Mouse (Mus musculus): ENCODE data around the gene Abhd4. TPM values are rescaled to one million over a fixed set of nuclear protein-coding genes. Genes with fewer than 3 reads are reported as not detected.

Gene Abhd4
- polyA plus RNA-seq, 1 experiment from 2014 or later: 36.6 TPM

- WGBS: 63% methylated on average over 2 of the region's 2 CpGs
- Histone ChIP-seq H3K4me3 (no peak overlapping the region), H3K4me1 (0 out of 2 replicates have a peak, but pooled peaks cover 2% of the 10 kb centered on the region), H3K27ac (replicated peaks) (no peak overlapping the region), H3K9ac (replicated peaks) (no peak overlapping the region), H3K9me3 (no peaks in the 10 kb centered on the region), H3K4me2 (replicated peaks) (no peak overlapping the region), H3K27me3 (no peaks in the 10 kb centered on the region), H3K36me3 (no peaks in the 10 kb centered on the region)
- ATAC-seq (ENCODE audit: low FRiP score, low read depth): no peak
These were observed 40.3 kb upstream of the Abhd4 start for GRCm38 (mm10) chr14:54213734-54214133.

GRCm38 (mm10) chr14:54214477-54214876 lies 39.5 kb upstream of the Abhd4 start:
- Histone ChIP-seq H3K4me2 (replicated peaks) (no peak overlapping the region), H3K27me3 (no peaks in the 10 kb centered on the region), H3K27ac (replicated peaks) (no peak overlapping the region), H3K9ac (replicated peaks) (no peak overlapping the region), H3K4me3 (no peak overlapping the region), H3K36me3 (no peaks in the 10 kb centered on the region), H3K9me3 (no peaks in the 10 kb centered on the region), H3K4me1 (0 out of 2 replicates have a peak, but pooled peaks cover 2% of the 10 kb centered on the region)
- 38% methylated on average over 2 of the region's 2 CpGs for WGBS
- ATAC-seq (ENCODE audit: low FRiP score, low read depth): no peak

- no peak for ATAC-seq (ENCODE audit: low FRiP score, low read depth)
These were observed 39.1 kb upstream of the Abhd4 start for GRCm38 (mm10) chr14:54214901-54215300.

DNA sequence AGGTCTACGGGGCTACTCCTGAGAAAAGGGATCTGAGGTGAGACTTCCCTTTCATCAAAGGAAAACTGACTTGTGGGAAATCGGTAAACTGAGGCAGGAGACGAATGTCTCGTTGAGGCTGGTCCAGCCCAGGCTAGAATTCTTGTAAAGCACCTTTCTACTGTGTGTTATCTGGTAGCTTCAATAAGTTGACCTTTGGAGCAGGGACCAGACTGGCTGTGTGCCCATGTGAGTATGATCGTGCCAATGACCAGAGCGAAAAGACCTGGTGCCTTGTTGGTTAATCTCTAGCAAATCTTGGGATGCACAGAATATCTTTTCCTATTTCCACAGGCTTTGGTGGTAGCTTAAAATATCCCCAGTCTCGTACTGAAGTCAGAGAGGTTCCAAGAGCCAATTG lies 37.9 kb upstream of the Abhd4 start:
- Histone ChIP-seq H3K36me3 (no peaks in the 10 kb centered on the region), H3K4me3 (no peak overlapping the region), H3K27ac (replicated peaks) (no peak overlapping the region), H3K9me3 (no peaks in the 10 kb centered on the region), H3K4me1 (0 out of 2 replicates have a peak, but pooled peaks cover 2% of the 10 kb centered on the region), H3K4me2 (replicated peaks) (no peak overlapping the region), H3K9ac (replicated peaks) (no peak overlapping the region), H3K27me3 (no peaks in the 10 kb centered on the region)
- 91% methylated on average over 7 of the region's 7 CpGs for WGBS
- no peak for ATAC-seq (ENCODE audit: low FRiP score, low read depth)

More at GRCm38 (mm10) chr14:54214901-54215300, 39.1 kb upstream of the Abhd4 start:
- Histone ChIP-seq H3K36me3 (no peaks in the 10 kb centered on the region), H3K4me2 (replicated peaks) (no peak overlapping the region), H3K9me3 (no peaks in the 10 kb centered on the region), H3K4me3 (no peak overlapping the region), H3K9ac (replicated peaks) (no peak overlapping the region), H3K27me3 (no peaks in the 10 kb centered on the region), H3K27ac (replicated peaks) (no peak overlapping the region), H3K4me1 (0 out of 2 replicates have a peak, but pooled peaks cover 2% of the 10 kb centered on the region)
- 80% methylated on average over 10 of the region's 10 CpGs for WGBS

GRCm38 (mm10) chr14:54218233-54218632 lies 35.8 kb upstream of the Abhd4 start:
- Histone ChIP-seq H3K4me2 (replicated peaks) (no peak overlapping the region), H3K9me3 (no peaks in the 10 kb centered on the region), H3K27ac (replicated peaks) (no peak overlapping the region), H3K36me3 (no peaks in the 10 kb centered on the region), H3K4me3 (no peak overlapping the region), H3K4me1 (0 out of 2 replicates have a peak, but pooled peaks cover 2% of the 10 kb centered on the region), H3K27me3 (no peaks in the 10 kb centered on the region), H3K9ac (replicated peaks) (no peak overlapping the region)
- no peak for ATAC-seq (ENCODE audit: low FRiP score, low read depth)
- WGBS: 94% methylated on average over 1 of the region's 1 CpGs

DNA sequence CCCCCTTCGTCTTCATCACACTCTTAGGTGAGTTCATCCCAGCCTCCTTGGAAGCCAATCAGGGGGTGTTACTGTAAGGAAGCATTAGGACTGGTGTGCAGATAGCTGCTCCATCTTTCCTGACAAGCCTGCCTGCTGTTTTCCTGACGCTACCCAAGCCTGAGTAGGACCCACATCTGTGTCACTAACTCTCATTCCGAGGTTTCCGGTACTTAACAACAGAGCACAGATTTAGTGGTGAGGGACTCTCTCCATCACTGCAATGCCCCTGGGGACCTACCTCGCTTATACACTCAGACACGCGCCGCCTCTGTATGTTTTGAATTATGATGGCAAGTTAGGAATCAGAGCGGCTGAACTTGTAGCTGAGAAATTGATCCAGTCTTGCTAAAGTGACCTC lies 35.3 kb upstream of the Abhd4 start:
- Histone ChIP-seq H3K4me3 (no peak overlapping the region), H3K27ac (replicated peaks) (no peak overlapping the region), H3K9ac (replicated peaks) (no peak overlapping the region), H3K4me1 (0 out of 2 replicates have a peak, but pooled peaks cover 2% of the 10 kb centered on the region), H3K4me2 (replicated peaks) (no peak overlapping the region), H3K9me3 (no peaks in the 10 kb centered on the region), H3K27me3 (no peaks in the 10 kb centered on the region), H3K36me3 (no peaks in the 10 kb centered on the region)
- no peak for ATAC-seq (ENCODE audit: low FRiP score, low read depth)
- 83% methylated on average over 9 of the region's 9 CpGs for WGBS

DNA sequence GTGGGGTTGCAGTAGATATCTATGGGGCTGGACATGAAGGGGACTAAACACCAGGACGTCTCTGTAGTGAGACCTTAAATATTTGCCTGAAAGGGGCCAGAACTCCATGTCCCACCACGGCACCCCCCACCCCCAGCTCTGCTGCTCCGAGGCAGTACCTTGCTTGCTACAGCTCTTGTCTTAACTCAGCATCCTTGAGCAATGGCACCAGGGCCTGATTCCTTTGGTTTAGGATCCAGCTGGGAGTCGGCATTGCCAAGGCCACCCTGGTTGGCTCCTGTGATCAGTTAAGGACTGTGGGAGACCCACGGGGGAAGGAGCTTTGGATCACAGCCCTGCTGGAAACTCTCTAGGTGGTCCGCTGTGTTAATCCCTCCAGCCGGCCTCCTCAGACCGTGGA lies 34.7 kb upstream of the Abhd4 start:
- Histone ChIP-seq H3K4me1 (0 out of 2 replicates have a peak, but pooled peaks cover 2% of the 10 kb centered on the region), H3K9ac (replicated peaks) (no peak overlapping the region), H3K4me3 (no peak overlapping the region), H3K36me3 (no peaks in the 10 kb centered on the region), H3K9me3 (no peaks in the 10 kb centered on the region), H3K27me3 (no peaks in the 10 kb centered on the region), H3K4me2 (replicated peaks) (no peak overlapping the region), H3K27ac (replicated peaks) (no peak overlapping the region)
- 50% methylated on average over 8 of the region's 8 CpGs for WGBS
- no peak for ATAC-seq (ENCODE audit: low FRiP score, low read depth)

DNA sequence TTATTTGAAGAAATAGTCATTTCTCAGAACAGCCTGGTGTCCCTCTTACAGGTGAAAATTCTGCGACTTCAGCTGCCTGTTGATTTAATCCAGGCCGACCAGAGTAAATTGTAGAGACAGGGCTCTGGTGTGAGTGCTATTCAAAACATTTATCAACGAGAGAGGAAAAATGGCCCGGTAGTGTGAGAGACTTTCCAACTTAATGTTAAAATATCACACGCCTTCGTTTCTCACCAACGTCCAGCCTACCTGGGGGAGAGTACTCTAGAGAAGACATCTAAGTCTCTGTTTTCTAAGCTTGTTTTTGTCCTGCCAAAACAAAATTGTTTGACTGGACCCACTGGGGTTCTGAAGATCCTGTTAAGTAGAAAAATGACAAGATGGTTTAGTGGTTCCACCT lies 34.1 kb upstream of the Abhd4 start:
- Histone ChIP-seq H3K27ac (replicated peaks) (no peak overlapping the region), H3K9ac (replicated peaks) (no peak overlapping the region), H3K27me3 (no peaks in the 10 kb centered on the region), H3K4me2 (replicated peaks) (no peak overlapping the region), H3K9me3 (no peaks in the 10 kb centered on the region), H3K36me3 (no peaks in the 10 kb centered on the region), H3K4me1 (peaks cover 6% of the 10 kb centered on the region; the same call in 1 of the 2 replicates), H3K4me3 (no peak overlapping the region)
- 81% methylated on average over 7 of the region's 7 CpGs for WGBS
- ATAC-seq (ENCODE audit: low FRiP score, low read depth): no peak

GRCm38 (mm10) chr14:54220726-54221494 lies 33.1 kb upstream of the Abhd4 start:
- H3K9ac ChIP-seq (replicated peaks): no peak overlapping the region
- H3K4me1 ChIP-seq: peaks cover 10% of the 10 kb centered on the region; the same call in 1 of the 2 replicates
- no peaks in the 10 kb centered on the region for H3K27me3 ChIP-seq
- ATAC-seq (ENCODE audit: low FRiP score, low read depth): no peak
- H3K9me3 ChIP-seq: no peaks in the 10 kb centered on the region
- H3K36me3 ChIP-seq: no peaks in the 10 kb centered on the region
- no peak overlapping the region for H3K4me3 ChIP-seq
- no peak overlapping the region for H3K4me2 ChIP-seq (replicated peaks)
- H3K27ac ChIP-seq (replicated peaks): no peak overlapping the region
- WGBS: 86% methylated on average over 8 of the region's 8 CpGs

DNA sequence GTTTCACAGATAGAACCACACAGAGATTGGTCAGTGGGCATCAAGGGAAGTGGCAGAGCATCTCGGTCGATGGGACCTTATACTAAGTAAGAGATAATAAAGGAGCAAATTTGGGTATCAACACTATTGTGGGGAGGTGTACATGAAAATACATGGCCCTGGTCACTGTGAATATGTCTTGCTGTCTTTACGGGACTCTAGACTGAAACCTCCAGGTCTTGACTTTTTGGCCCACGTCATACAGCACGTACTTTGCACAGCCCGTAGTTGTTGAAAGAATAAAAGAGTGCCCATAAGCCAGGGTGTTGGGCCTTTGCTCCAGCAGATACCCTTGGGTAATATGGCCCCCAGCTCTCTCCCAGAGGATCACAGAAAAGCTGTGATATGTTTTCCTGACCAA lies 32.3 kb upstream of the Abhd4 start:
- H3K27me3 ChIP-seq: 0 out of 2 replicates have a peak, but pooled peaks cover 5% of the 10 kb centered on the region
- peaks cover 10% of the 10 kb centered on the region; the same call in 1 of the 2 replicates for H3K4me1 ChIP-seq
- H3K27ac ChIP-seq (replicated peaks): no peak overlapping the region
- H3K36me3 ChIP-seq: no peaks in the 10 kb centered on the region
- no peak for ATAC-seq (ENCODE audit: low FRiP score, low read depth)
- whole genome bisulfite sequencing: 94% methylated on average over 6 of the region's 6 CpGs
- H3K9ac ChIP-seq (replicated peaks): no peak overlapping the region
- no peaks in the 10 kb centered on the region for H3K9me3 ChIP-seq
- H3K4me2 ChIP-seq (replicated peaks): no peak overlapping the region
- no peak overlapping the region for H3K4me3 ChIP-seq

DNA sequence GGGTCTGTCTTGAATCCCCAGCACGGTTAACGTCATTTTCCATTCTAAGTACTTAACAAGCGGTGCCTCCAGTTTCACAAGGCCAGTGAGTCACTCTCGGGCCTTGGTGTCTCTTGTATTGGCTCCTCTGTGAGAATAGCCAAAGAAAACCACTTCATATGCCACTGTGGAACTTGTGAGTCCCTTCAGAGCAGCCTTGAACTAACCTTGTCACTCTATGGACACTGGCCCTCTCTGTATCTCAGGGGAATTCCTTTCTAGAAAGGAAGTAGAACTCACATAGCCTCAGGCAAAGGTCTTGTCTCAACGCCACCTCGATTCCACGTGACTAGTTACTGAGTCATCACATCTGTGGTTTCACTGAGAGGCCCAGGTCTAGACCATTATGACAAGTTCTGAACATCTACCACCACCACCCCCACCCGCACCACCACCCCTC lies 31.7 kb upstream of the Abhd4 start:
- no peak for ATAC-seq (ENCODE audit: low FRiP score, low read depth)
- Histone ChIP-seq H3K27ac (replicated peaks) (no peak overlapping the region), H3K36me3 (no peaks in the 10 kb centered on the region), H3K9ac (replicated peaks) (no peak overlapping the region), H3K9me3 (no peaks in the 10 kb centered on the region), H3K4me2 (replicated peaks) (no peak overlapping the region), H3K4me3 (no peak overlapping the region), H3K4me1 (peaks cover 10% of the 10 kb centered on the region; the same call in 1 of the 2 replicates), H3K27me3 (0 out of 2 replicates have a peak, but pooled peaks cover 11% of the 10 kb centered on the region)
- 90% methylated on average over 8 of the region's 8 CpGs for WGBS

GRCm38 (mm10) chr14:54223315-54224063 lies 30.5 kb upstream of the Abhd4 start:
- H3K4me3 ChIP-seq: no peak overlapping the region
- no peaks in the 10 kb centered on the region for H3K9me3 ChIP-seq
- H3K9ac ChIP-seq (replicated peaks): no peak overlapping the region
- H3K4me1 ChIP-seq: peaks cover 15% of the 10 kb centered on the region
- H3K4me2 ChIP-seq (replicated peaks): no peak overlapping the region
- H3K36me3 ChIP-seq: no peaks in the 10 kb centered on the region
- no peak overlapping the region for H3K27ac ChIP-seq (replicated peaks)
- no peak for ATAC-seq (ENCODE audit: low FRiP score, low read depth)
- WGBS: 60% methylated on average over 13 of the region's 13 CpGs
- H3K27me3 ChIP-seq: peaks cover 15% of the 10 kb centered on the region; the same call in 1 of the 2 replicates

Measured in midbrain, embryonic 12.5 days (tissue).